Mouse (Mus musculus) CH12.LX (cell line): Measurements from ENCODE around the gene Olfr122. TPM values are rescaled to one million over a fixed set of nuclear protein-coding genes. Genes with fewer than 3 reads are reported as not detected.

Experiments
- DNase-seq: peaks from one replicate; pipeline ENCODE4 v3.0.0-alpha.2; 2013; ENCODE audit errors: extremely low read depth
- H3K27ac ChIP-seq: 2 replicates; pipeline ENCODE4 v1.5.1; 2012; ENCODE audit warnings: low read depth, mild to moderate bottlenecking, control low read depth, moderate library complexity; ENCODE audit not compliant: insufficient read depth
- H3K27me3 ChIP-seq: replicated peaks from 2 replicates; pipeline ENCODE3; 2012; ENCODE audit warnings: inconsistent platforms
- H3K36me3 ChIP-seq, 2 experiments: replicated peaks in 1 of 2; 2 replicates each; pipeline versions ENCODE3 to v1.6.1; 2012; ENCODE audit warnings: inconsistent platforms in 1 of 2, low read length in 1 of 2, mild to moderate bottlenecking in 1 of 2, mixed read lengths in 1 of 2, moderate library complexity in 1 of 2; ENCODE audit not compliant: control insufficient read depth in 1 of 2, insufficient read depth in 1 of 2
- H3K4me1 ChIP-seq, 2 experiments: 2 replicates each; pipeline ENCODE4 v1.6.1; 2012; ENCODE audit warnings: inconsistent platforms in 1 of 2, moderate library complexity in 1 of 2; ENCODE audit not compliant: insufficient read depth in 2 of 2, control insufficient read depth in 1 of 2
- H3K4me2 ChIP-seq: 2 replicates; pipeline ENCODE4 v1.6.1; 2012; ENCODE audit warnings: low read depth, mild to moderate bottlenecking, control low read depth; ENCODE audit not compliant: poor library complexity, insufficient read depth, severe bottlenecking
- H3K4me3 ChIP-seq, 3 experiments: fragments of 150-350 bp in 1 of 3; sonication (generic) in 1 of 3; replicated peaks in 1 of 3; 2 replicates each; pipeline versions ENCODE3 to v1.5.1; 2011 to 2012; ENCODE audit warnings: low read depth in 2 of 3, low read length in 2 of 3, mild to moderate bottlenecking in 2 of 3, moderate library complexity in 2 of 3, control low read depth in 1 of 3, improper control_type of control experiment in 1 of 3, inconsistent platforms in 1 of 3, mixed read lengths in 1 of 3; ENCODE audit not compliant: poor library complexity in 1 of 3
- H3K79me2 ChIP-seq: replicated peaks from 2 replicates; pipeline ENCODE4 v1.6.1; 2012; ENCODE audit warnings: mild to moderate bottlenecking, moderate library complexity; ENCODE audit not compliant: control insufficient read depth, poor library complexity, insufficient read depth, severe bottlenecking; ENCODE audit errors: extremely low read depth
- H3K9ac ChIP-seq: 2 replicates; pipeline ENCODE4 v1.6.1; 2012; ENCODE audit warnings: low read depth, mild to moderate bottlenecking, control low read depth, moderate library complexity; ENCODE audit not compliant: insufficient read depth
- H3K9me3 ChIP-seq: replicated peaks from 2 replicates; pipeline ENCODE3; 2012; ENCODE audit warnings: low read length, inconsistent platforms, mixed read lengths
- CHD1 ChIP-seq: IDR thresholded peaks from 2 replicates; pipeline ENCODE4 v1.6.1; 2012; ENCODE audit warnings: low read depth, low read length, improper control_type of control experiment, inconsistent platforms
- CHD2 ChIP-seq: IDR thresholded peaks from 2 replicates; pipeline ENCODE4 v1.6.1; 2011; ENCODE audit warnings: low read length, improper control_type of control experiment
- E2F4 ChIP-seq: IDR thresholded peaks from 2 replicates; pipeline ENCODE4 v1.6.1; 2011; ENCODE audit warnings: low read depth, low read length, improper control_type of control experiment; ENCODE audit not compliant: insufficient replicate concordance
- ELF1 ChIP-seq: IDR thresholded peaks from 2 replicates; pipeline ENCODE4 v1.6.1; 2014; ENCODE audit warnings: low read depth, mild to moderate bottlenecking, inconsistent platforms, low read length, improper control_type of control experiment
- EP300 ChIP-seq: IDR thresholded peaks from 2 replicates; pipeline ENCODE4 v1.6.1; 2011; ENCODE audit warnings: low read length, improper control_type of control experiment
- ETS1 ChIP-seq: conservative IDR thresholded peaks from 2 replicates; pipeline ENCODE4 v1.6.1; 2012; ENCODE audit warnings: low read depth, mild to moderate bottlenecking, inconsistent platforms, low read length, improper control_type of control experiment, moderate library complexity
- HCFC1 ChIP-seq: IDR thresholded peaks from 2 replicates; pipeline ENCODE4 v1.6.1; 2012; ENCODE audit warnings: low read depth, mild to moderate bottlenecking, inconsistent platforms, low read length, improper control_type of control experiment
- IRF4 ChIP-seq: IDR thresholded peaks from 2 replicates; pipeline ENCODE4 v1.6.1; 2014; ENCODE audit warnings: low read depth, mild to moderate bottlenecking, inconsistent platforms, low read length, improper control_type of control experiment
- JUN ChIP-seq: IDR thresholded peaks from 2 replicates; pipeline ENCODE4 v1.6.1; 2011; ENCODE audit warnings: low read depth, mild to moderate bottlenecking, low read length, improper control_type of control experiment, moderate library complexity; ENCODE audit not compliant: insufficient read depth
- KAT2A ChIP-seq: IDR thresholded peaks from 2 replicates; pipeline ENCODE4 v1.6.1; 2012; ENCODE audit warnings: low read length, improper control_type of control experiment, inconsistent platforms; ENCODE audit not compliant: insufficient replicate concordance
- MAFK ChIP-seq: IDR thresholded peaks from 2 replicates; pipeline ENCODE4 v1.6.1; 2011; ENCODE audit warnings: low read length, improper control_type of control experiment; ENCODE audit not compliant: insufficient replicate concordance
- MAX ChIP-seq: IDR thresholded peaks from 2 replicates; pipeline ENCODE4 v1.6.1; 2011; ENCODE audit warnings: low read length, improper control_type of control experiment
- MAZ ChIP-seq: IDR thresholded peaks from 2 replicates; pipeline ENCODE4 v1.6.1; 2012; ENCODE audit warnings: low read depth, mild to moderate bottlenecking, inconsistent platforms, low read length, improper control_type of control experiment, moderate library complexity
- MXI1 ChIP-seq: IDR thresholded peaks from 2 replicates; pipeline ENCODE4 v1.6.1; 2011; ENCODE audit warnings: mild to moderate bottlenecking, low read depth, low read length, improper control_type of control experiment
- PAX5 ChIP-seq: IDR thresholded peaks from 2 replicates; pipeline ENCODE4 v1.6.1; 2012; ENCODE audit warnings: low read length, inconsistent platforms, mixed read lengths
- RAD21 ChIP-seq: IDR thresholded peaks from 2 replicates; pipeline ENCODE4 v1.6.1; 2011; ENCODE audit warnings: low read depth, mild to moderate bottlenecking, low read length, improper control_type of control experiment, moderate library complexity
- RCOR1 ChIP-seq: conservative IDR thresholded peaks from 2 replicates; pipeline ENCODE4 v1.6.1; 2012; ENCODE audit warnings: low read depth, mild to moderate bottlenecking, inconsistent platforms, low read length, improper control_type of control experiment
- SMC3 ChIP-seq: IDR thresholded peaks from 2 replicates; pipeline ENCODE4 v1.6.1; 2011; ENCODE audit warnings: low read depth, low read length, improper control_type of control experiment
- TCF12 ChIP-seq: IDR thresholded peaks from 2 replicates; pipeline ENCODE4 v1.6.1; 2014; ENCODE audit warnings: low read depth, mild to moderate bottlenecking, inconsistent platforms, low read length, improper control_type of control experiment
- UBTF ChIP-seq: IDR thresholded peaks from 2 replicates; pipeline ENCODE4 v1.6.1; 2012; ENCODE audit warnings: low read depth, mild to moderate bottlenecking, inconsistent platforms, low read length, improper control_type of control experiment, moderate library complexity
- ZC3H11A ChIP-seq: IDR thresholded peaks from 2 replicates; pipeline ENCODE4 v1.6.1; 2012; ENCODE audit warnings: low read depth, mild to moderate bottlenecking, inconsistent platforms, low read length, improper control_type of control experiment
- dilution Hi-C: fragments of 300-500 bp; cut with MboI; formaldehyde crosslinking; loops from 2 replicates; pipeline ENCODE4 v1.14.3; 2020; ENCODE audit warnings: low sequenced_read_pairs; ENCODE audit not compliant: extremely low pct_unique_long_range_greater_than_20kb, extremely low pct_ligation_motif_present
- in situ Hi-C: fragments of 300-500 bp; cut with MboI; formaldehyde crosslinking; loops from 3 replicates; pipeline ENCODE4 v1.14.3; 2019; ENCODE audit warnings: low sequenced_read_pairs, low pct_ligation_motif_present, low pct_unique_long_range_greater_than_20kb, mixed read lengths
- polyA plus RNA-seq: library from polyadenylated mRNA; unstranded; fragments of >175 nt; gene quantifications from 2 replicates; pipeline ENCODE4 v1.2.1, GENCODE M21; 2012; ENCODE audit warnings: low read depth; ENCODE audit not compliant: insufficient read length
- total RNA-seq, 2 experiments: library from RNA; depleted of rRNA; stranded (reverse); fragments of 300-350 nt in 1 of 2; fragments of >200 nt in 1 of 2; gene quantifications; 2 replicates each; pipeline ENCODE4 v1.2.3; 2012 to 2014

The Olfr122 gene
- not detected in 2 replicates for total RNA-seq (2012; rRNA removed)
- total RNA-seq (2014; rRNA removed): not detected in 2 replicates
- not detected in 2 replicates for polyA plus RNA-seq

DNA sequence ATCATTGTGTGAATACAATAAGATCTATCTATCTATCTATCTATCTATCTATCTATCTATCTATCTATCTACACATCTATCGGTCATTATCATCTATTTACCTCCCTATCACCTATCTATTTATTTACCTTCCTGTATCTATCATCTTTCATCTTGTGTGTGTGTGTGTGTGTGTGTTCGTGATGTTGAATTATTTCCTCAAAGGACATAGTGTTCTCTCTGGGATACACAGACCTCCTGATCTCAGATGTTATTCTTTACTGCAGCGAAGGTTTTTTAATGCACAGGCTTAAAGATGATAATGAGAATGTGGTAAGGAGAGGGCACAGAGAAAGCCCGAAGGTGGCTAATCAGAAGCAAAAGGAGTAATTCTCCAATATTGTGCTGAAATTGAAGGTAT is at the start of gene Olfr122:
TSS of gene Olfr122 (plus strand) at position 301 of the 400 bp plus-strand sequence.
- dilution Hi-C loops (no loop called here), in situ Hi-C loops (no loop called here)
- Histone ChIP-seq H3K4me2 (no peak within 1 kb of the TSS), H3K79me2 (no peaks in the 10 kb centered on the region), H3K4me3 (no peak within 1 kb of the TSS), H3K27me3 (no peaks in the 10 kb centered on the region), H3K9ac (no peak within 1 kb of the TSS), H3K27ac (no peak within 1 kb of the TSS), H3K36me3 (no peaks in the 10 kb centered on the region)
- DNase-seq: no peak
- TF ChIP-seq JUN (no peak), RAD21 (no peak), KAT2A (no peak)
- TF ChIP-seq, all 38 proteins: peak for 0
- Histone ChIP-seq H3K9me3 (peaks cover 9% of the 10 kb centered on the region), H3K4me1 (no peaks in the 10 kb centered on the region)

DNA sequence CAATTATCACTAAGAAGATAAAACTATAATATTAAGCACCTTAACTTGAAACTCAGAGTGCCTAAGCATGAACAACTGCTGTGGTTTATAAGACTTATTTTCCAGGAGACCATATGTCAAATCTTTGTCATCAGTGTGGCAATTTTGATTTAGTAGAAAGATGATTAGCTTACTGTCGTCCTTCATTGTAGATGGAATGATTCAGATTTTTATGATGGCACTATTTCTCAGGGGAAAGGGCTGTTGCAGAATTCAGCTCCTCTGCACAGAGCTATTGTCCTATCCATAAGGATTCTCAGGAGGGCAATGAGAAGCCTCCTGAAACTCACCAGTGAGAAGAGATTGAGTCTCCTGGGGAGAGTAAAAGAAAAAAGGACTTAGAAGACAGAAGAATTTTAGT is 46.9 kb upstream of the Olfr122 start, which contains the start of gene Olfr120:
TSS of gene Olfr120 (plus strand) at position 301 of the 400 bp plus-strand sequence.
- Histone ChIP-seq H3K9me3 (peaks cover 7% of the 10 kb centered on the region), H3K79me2 (no peaks in the 10 kb centered on the region), H3K27me3 (no peaks in the 10 kb centered on the region), H3K9ac (no peak within 1 kb of the TSS), H3K4me1 (no peaks in the 10 kb centered on the region), H3K36me3 (no peaks in the 10 kb centered on the region), H3K4me2 (no peak within 1 kb of the TSS), H3K27ac (no peak within 1 kb of the TSS), H3K4me3 (no peak within 1 kb of the TSS)
- DNase-seq: no peak
- TF ChIP-seq UBTF: no peak
- TF ChIP-seq CHD1: no peak
- no peak for TF ChIP-seq E2F4
- TF ChIP-seq MAX: no peak
- TF ChIP-seq TCF12: no peak
- TF ChIP-seq SMC3: no peak
- no peak for TF ChIP-seq ELF1
- no peak for TF ChIP-seq MAFK
- no peak for TF ChIP-seq CHD2
- no peak for TF ChIP-seq EP300
- no peak for TF ChIP-seq MAZ
- no peak for TF ChIP-seq MXI1
- no peak for TF ChIP-seq PAX5
- no peak for TF ChIP-seq KAT2A
- TF ChIP-seq ETS1: no peak
- TF ChIP-seq HCFC1: no peak
- no peak for TF ChIP-seq IRF4
- TF ChIP-seq ZC3H11A: no peak
- TF ChIP-seq RCOR1: no peak
- in situ Hi-C loops (no loop called here), dilution Hi-C loops (no loop called here)
